18 mouse cellular contexts compared by ENCODE assay signal in the genomic region with DNA sequence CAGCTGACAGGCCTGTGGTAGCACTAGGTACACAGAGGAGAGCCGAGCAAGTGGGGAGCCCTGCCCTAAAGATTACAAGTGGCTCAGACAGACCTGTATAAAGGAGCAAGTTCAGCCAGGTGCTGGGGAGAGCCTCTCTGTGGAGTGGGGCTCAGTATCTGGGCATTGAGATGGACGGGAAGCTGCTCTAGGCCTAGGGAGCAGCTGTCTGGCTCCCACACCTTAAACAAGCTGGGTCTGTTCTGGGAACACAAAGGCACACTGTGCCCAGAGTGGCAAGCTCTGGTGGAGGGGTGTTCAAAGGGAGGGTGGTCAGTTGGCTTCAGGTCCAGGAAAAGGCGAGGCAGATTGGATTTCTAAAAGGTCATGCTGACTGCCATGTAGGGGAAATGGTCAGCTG. TPM values are rescaled to one million over a fixed set of nuclear protein-coding genes. Genes with fewer than 3 reads are reported as not detected.
DNase-seq lines count a peak whose midpoint lies in the region; ATAC-seq and TF ChIP-seq lines count a peak whose summit lies in the region.
"Had no signal": no experiment of that assay in that cellular context is flagged by ENCODE, and none has a peak within 500 bp of the region (broad histone marks: within the 10 kb centered on the region; RNA-seq: fewer than 3 reads in every experiment).

No protein-coding gene starts in this region.

- ATAC-seq in intestine, embryonic 15.5 days: peak; percentile 43
- ATAC-seq in intestine, postnatal 0 days: no peak
- ATAC-seq: CD4-positive, CD25-positive, alpha-beta regulatory T cell, adult 4 months had no signal

- H3K9ac ChIP-seq in intestine, embryonic 15.5 days: no peak overlapping the region
- no peak overlapping the region for H3K9ac ChIP-seq in intestine, postnatal 0 days (ENCODE audit: low read depth, low read length)

- H3K4me2 ChIP-seq in intestine, embryonic 15.5 days (replicated peaks): no peak overlapping the region
- H3K4me2 ChIP-seq in intestine, postnatal 0 days (replicated peaks; ENCODE audit: low read depth): no peak overlapping the region
- H3K4me2 ChIP-seq in myocyte (ENCODE audit: low read depth): no peak overlapping the region

- H3K79me2 ChIP-seq in myocyte (ENCODE audit: control insufficient read depth, insufficient read depth): no peaks in the 10 kb centered on the region

- WGBS in intestine, embryonic 15.5 days: 65% methylated on average over 3 of the region's 3 CpGs
- 54% methylated on average over 3 of the region's 3 CpGs for WGBS in intestine, postnatal 0 days

- H3K4me1 ChIP-seq in intestine, embryonic 15.5 days (replicated peaks): no peaks in the 10 kb centered on the region
- no peaks in the 10 kb centered on the region for H3K4me1 ChIP-seq in intestine, postnatal 0 days (replicated peaks; ENCODE audit: control insufficient read depth, insufficient read depth, low read length)

- no peak overlapping the region for H3ac ChIP-seq in myocyte (ENCODE audit: control insufficient read depth, insufficient read length)

- no peak for TF ChIP-seq CTCF in intestine, postnatal 0 days (IDR thresholded peaks at IDR 0.05; ENCODE audit: low read depth)

- DNase-seq in lung, adult 18-20 months: peak; percentile 34 to 59
- DNase-seq in lung, postnatal 4 days: no peak
- peak; percentile 90 for DNase-seq in fibroblast of lung, adult 2 months (ENCODE audit: low read depth)
- no peak for DNase-seq in thymus, adult 18-20 months
- DNase-seq in urinary bladder, postnatal 14 days (ENCODE audit: low spot score): no peak
- DNase-seq: adrenal gland, postnatal 36 days; cerebellum, adult 11 months; gastrocnemius, postnatal 10 days; midbrain, embryonic 14.5 days; thymus, postnatal 36 days had no signal

- H3K27ac ChIP-seq in intestine, embryonic 15.5 days: no peak overlapping the region
- H3K27ac ChIP-seq in intestine, postnatal 0 days (ENCODE audit: low read depth, low read length): no peak overlapping the region
- H3K27ac ChIP-seq: heart, embryonic 10.5 days; hindbrain, embryonic 10.5 days; macrophage had no signal

- no peak overlapping the region for H3K4me3 ChIP-seq in intestine, embryonic 15.5 days (replicated peaks)
- H3K4me3 ChIP-seq in intestine, postnatal 0 days (ENCODE audit: low read depth, low read length): no peak overlapping the region
- H3K4me3 ChIP-seq in myocyte: no peak overlapping the region
- H3K4me3 ChIP-seq: erythroblast, embryonic 14.5 days; heart, embryonic 10.5 days; hindbrain, embryonic 10.5 days had no signal

- no peaks in the 10 kb centered on the region for H3K27me3 ChIP-seq in intestine, embryonic 15.5 days (replicated peaks)
- no peaks in the 10 kb centered on the region for H3K27me3 ChIP-seq in intestine, postnatal 0 days (replicated peaks; ENCODE audit: control insufficient read depth, insufficient read depth, low read length)
- H3K27me3 ChIP-seq in myocyte (ENCODE audit: control insufficient read depth, insufficient read depth, insufficient read length): no peaks in the 10 kb centered on the region

- TF ChIP-seq POLR2A in myocyte (IDR thresholded peaks at IDR 0.05; ENCODE audit: insufficient read length, low read depth): no peak

- H3K9me3 ChIP-seq in intestine, embryonic 15.5 days: no peaks in the 10 kb centered on the region
- no peaks in the 10 kb centered on the region for H3K9me3 ChIP-seq in intestine, postnatal 0 days (ENCODE audit: control insufficient read depth)
- H3K9me3 ChIP-seq: heart, embryonic 10.5 days; hindbrain, embryonic 10.5 days had no signal

- H3K36me3 ChIP-seq in intestine, embryonic 15.5 days: no peaks in the 10 kb centered on the region
- H3K36me3 ChIP-seq in intestine, postnatal 0 days (ENCODE audit: control insufficient read depth, insufficient read depth): no peaks in the 10 kb centered on the region
- H3K36me3 ChIP-seq in myocyte (ENCODE audit: control insufficient read depth, insufficient read depth): no peaks in the 10 kb centered on the region
- H3K36me3 ChIP-seq: heart, embryonic 10.5 days; hindbrain, embryonic 10.5 days had no signal

TF ChIP-seq in myocyte, 11 proteins besides CTCF, POLR2A, EP300 and RAD21:
- TF ChIP-seq SRF (IDR thresholded peaks at IDR 0.05; ENCODE audit: control insufficient read depth, insufficient read length, low read depth) (no peak), USF1 (IDR thresholded peaks at IDR 0.05; ENCODE audit: low read depth) (no peak), TCF12 (IDR thresholded peaks at IDR 0.05; ENCODE audit: insufficient read depth, poor library complexity, severe bottlenecking) (peak; percentile 4), MYOG (IDR thresholded peaks at IDR 0.05; ENCODE audit: control insufficient read depth in 1 of 3, insufficient read depth in 1 of 3, insufficient read length in 2 of 3, low read depth in 2 of 3) (peak; percentile 9 to 88 (median 57)), MYOD1 (IDR thresholded peaks at IDR 0.05; ENCODE audit: control insufficient read depth in 1 of 3, insufficient read length in 2 of 3, low read depth in 2 of 3) (peak in 2 of 3 experiments; percentile 67 to 75)

RNA-seq across cellular contexts. Expression of a gene that starts 12.8 kb away (rescaled TPM):
- polyA plus RNA-seq in intestine, embryonic 15.5 days (2015; fragmentation: Nextera tagmentation; extraction: Ambion mirVana): 0.43 and 0.44 TPM in 2 replicates
- polyA plus RNA-seq in intestine, postnatal 0 days (2015; fragmentation: Nextera tagmentation; extraction: Ambion mirVana): 0.16 TPM in 2 replicates
- 4.5 TPM for polyA plus RNA-seq in myocyte (2012; fragmentation: generic; extraction: Trizol)
- polyA plus RNA-seq: CD4-positive, CD25-positive, alpha-beta regulatory T cell, adult 4 months; erythroblast, embryonic 14.5 days; macrophage had no signal

RNA-seq across cellular contexts. Expression of a gene that starts 45.9 kb away (rescaled TPM):
- polyA plus RNA-seq in intestine, embryonic 15.5 days (2015; fragmentation: Nextera tagmentation; extraction: Ambion mirVana): 0.88 and 0.91 TPM in 2 replicates
- 9.3 and 10.8 TPM in 2 replicates for polyA plus RNA-seq in intestine, postnatal 0 days (2015; fragmentation: Nextera tagmentation; extraction: Ambion mirVana)
- 2.1 TPM for polyA plus RNA-seq in myocyte (2012; fragmentation: generic; extraction: Trizol)
- polyA plus RNA-seq: CD4-positive, CD25-positive, alpha-beta regulatory T cell, adult 4 months; erythroblast, embryonic 14.5 days; hindbrain, embryonic 10.5 days; macrophage; midbrain, embryonic 14.5 days had no signal

Comparison
In these comparisons a context has a peak if more than half of its experiments do, and no peak if none do; other contexts are left out.
1. DNase-seq: peak in lung, adult 18-20 months (2 of 2) and fibroblast of lung, adult 2 months (single experiment); none in lung, postnatal 4 days (0 of 2), thymus, adult 18-20 months (0 of 2) and urinary bladder, postnatal 14 days (single experiment).